Mouse (Mus musculus) stomach, embryonic 15.5 days (tissue): ENCODE data around the gene Rcn1. TPM values are rescaled to one million over a fixed set of nuclear protein-coding genes. Genes with fewer than 3 reads are reported as not detected.

Source experiments
- polyA plus RNA-seq: library from polyadenylated mRNA; unstranded; fragments of >200 nt; fragmentation: Nextera tagmentation; extraction: Ambion mirVana; gene quantifications from 2 replicates; pipeline ENCODE4 v1.2.1, GENCODE M21; 2015

Rcn1 gene
- polyA plus RNA-seq, 1 experiment from 2014 or later = 159 TPM

Other genes with a start within 250 kb of the Rcn1 start
- gene Them7, start 175.0 kb downstream of the Rcn1 start, polyA plus RNA-seq = 0.63 and 0.90 TPM in 2 replicates